Mouse (Mus musculus) heart, adult 2 months (tissue): ENCODE measurements around the gene Chrna4.

ENCODE experiments used
- CTCF ChIP-seq: fragments of 200-600 bp; IDR thresholded peaks from 2 replicates; pipeline ENCODE4 v1.8.1; 2022; ENCODE audit warnings: antibody characterized with exemption, mild to moderate bottlenecking, moderate library complexity
- EP300 ChIP-seq: fragments of 200-500 bp; IDR thresholded peaks from 2 replicates; pipeline ENCODE4 v1.6.1; 2011; ENCODE audit warnings: low read depth, low read length, control low read depth; ENCODE audit not compliant: insufficient read depth
- POLR2A ChIP-seq: fragments of 200-500 bp; IDR thresholded peaks from 2 replicates; pipeline ENCODE4 v1.6.1; 2011; ENCODE audit warnings: mild to moderate bottlenecking, low read depth, low read length, control low read depth; ENCODE audit not compliant: insufficient read depth

DNA sequence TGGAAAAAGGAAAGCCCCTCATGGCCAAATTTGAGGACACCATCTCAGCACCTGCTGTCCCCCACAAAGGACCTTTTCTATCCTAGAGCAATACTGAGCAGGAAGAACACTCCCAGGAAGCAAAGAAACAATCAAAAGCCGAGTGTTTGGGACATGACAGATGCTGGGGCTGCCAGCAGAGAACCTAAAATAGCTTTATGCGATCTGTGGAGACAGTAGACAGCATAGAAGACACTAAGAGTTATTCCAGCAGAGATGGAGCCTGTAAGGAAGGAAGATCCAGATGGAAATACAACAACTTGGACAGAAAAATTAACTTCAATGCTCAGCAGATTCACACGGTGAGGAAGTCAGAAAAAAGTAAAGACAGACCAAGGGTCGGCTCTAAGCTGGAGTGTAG is 22.5 kb upstream of the Chrna4 start:
- TF ChIP-seq CTCF: no peak
- no peak for TF ChIP-seq POLR2A
- TF ChIP-seq EP300: no peak
